Mouse (Mus musculus): Measurements from ENCODE around the gene Samd14. TPM values are rescaled to one million over a fixed set of nuclear protein-coding genes. Genes with fewer than 3 reads are reported as not detected.
"Not testable (repeated sequence)": the region's sequence is repeated elsewhere in the genome, so short reads cannot be mapped to it uniquely, and the experiment has no call there.

Gene Samd14
- 14.7 and 18.3 TPM in 2 replicates for polyA plus RNA-seq (2014; fragmentation: Nextera tagmentation; extraction: Ambion mirVana)

DNA sequence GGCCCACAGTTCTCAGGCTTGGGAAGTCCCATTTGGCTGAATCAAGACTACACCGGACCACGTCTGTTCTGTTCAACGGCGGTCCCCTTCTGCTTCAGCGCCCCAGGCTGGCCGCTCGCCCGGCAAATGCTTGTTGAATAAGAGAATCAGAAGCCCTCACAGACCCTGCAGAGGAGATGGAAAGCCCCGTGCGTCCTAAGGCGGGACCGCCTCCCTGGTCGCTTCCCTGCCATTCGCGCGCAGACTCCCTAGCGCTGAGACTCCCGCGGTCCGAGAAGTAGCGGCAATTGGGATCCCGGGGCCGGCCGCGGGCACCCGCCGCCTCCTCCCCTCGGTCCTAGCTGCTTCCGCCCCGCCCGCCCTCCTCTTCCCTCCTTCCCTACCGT is at the start of gene Samd14:
Gene Samd14 (plus strand): TSS at position 251 of the 386 bp plus-strand sequence.
- Histone ChIP-seq H3K9me3 (ENCODE audit: control insufficient read depth, low read length) (no peaks in the 10 kb centered on the region), H3K27ac (ENCODE audit: low read depth, low read length) (peak within 1 kb of the TSS; percentile 95), H3K27me3 (ENCODE audit: control insufficient read depth, insufficient read depth, low read length) (no peaks in the 10 kb centered on the region), H3K9ac (ENCODE audit: low read depth, low read length) (peak within 1 kb of the TSS; percentile 89), H3K4me2 (replicated peaks; ENCODE audit: low read depth, low read length) (peak within 1 kb of the TSS; percentile 90), H3K4me1 (ENCODE audit: control insufficient read depth, insufficient read depth, low read length) (peaks cover 43% of the 10 kb centered on the region), H3K4me3 (ENCODE audit: low read length) (peak within 1 kb of the TSS; percentile 75), H3K36me3 (ENCODE audit: control insufficient read depth, insufficient read depth, low read length) (peaks cover 12% of the 10 kb centered on the region; the same call in 1 of the 2 replicates)
- WGBS, result under 1% methylated on average over 32 of the region's 32 CpGs
- peak; percentile 63 for ATAC-seq (ENCODE audit: low FRiP score, low TSS enrichment)

DNA sequence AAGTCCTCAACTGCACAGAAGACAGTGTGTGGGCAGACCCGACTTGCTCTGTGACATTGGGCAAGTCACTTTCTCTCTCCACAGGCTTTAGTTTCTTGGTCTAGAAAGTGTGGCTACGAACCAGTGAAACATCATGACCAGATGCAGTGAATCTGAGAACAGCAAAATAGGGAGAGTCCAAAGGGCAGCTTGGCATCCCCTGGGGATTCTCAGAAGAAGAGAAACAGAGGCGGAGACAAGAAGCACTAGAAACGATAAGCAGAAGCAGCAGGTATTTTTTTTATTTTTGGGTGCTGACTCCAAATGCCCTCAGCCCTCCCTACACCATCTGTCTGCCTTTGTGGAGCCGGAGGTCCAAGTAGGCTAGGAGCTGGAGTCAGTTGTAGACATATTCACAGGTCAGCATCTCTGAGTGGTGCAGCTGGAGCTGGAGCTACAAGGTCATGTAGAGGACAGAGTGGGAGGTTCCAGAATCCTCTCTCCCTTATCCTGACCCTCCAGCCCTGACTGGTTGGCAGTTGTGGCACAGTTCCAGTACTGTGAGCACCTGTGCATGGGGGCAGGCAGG is 47.1 kb upstream of the Samd14 start:
- ATAC-seq (ENCODE audit: low FRiP score, low TSS enrichment), result peak; percentile 35; the same call in 1 of the 2 replicates
- Histone ChIP-seq H3K4me2 (replicated peaks; ENCODE audit: low read depth, low read length) (no peak overlapping the region), H3K9me3 (ENCODE audit: control insufficient read depth, low read length) (no peaks in the 10 kb centered on the region), H3K4me3 (ENCODE audit: low read length) (no peak overlapping the region), H3K27ac (ENCODE audit: low read depth, low read length) (no peak overlapping the region), H3K9ac (ENCODE audit: low read depth, low read length) (no peak overlapping the region), H3K4me1 (ENCODE audit: control insufficient read depth, insufficient read depth, low read length) (peaks cover 8% of the 10 kb centered on the region; the same call in 1 of the 2 replicates), H3K27me3 (ENCODE audit: control insufficient read depth, insufficient read depth, low read length) (no peaks in the 10 kb centered on the region), H3K36me3 (ENCODE audit: control insufficient read depth, insufficient read depth, low read length) (no peaks in the 10 kb centered on the region)
- 64% methylated on average over 5 of the region's 5 CpGs for WGBS

DNA sequence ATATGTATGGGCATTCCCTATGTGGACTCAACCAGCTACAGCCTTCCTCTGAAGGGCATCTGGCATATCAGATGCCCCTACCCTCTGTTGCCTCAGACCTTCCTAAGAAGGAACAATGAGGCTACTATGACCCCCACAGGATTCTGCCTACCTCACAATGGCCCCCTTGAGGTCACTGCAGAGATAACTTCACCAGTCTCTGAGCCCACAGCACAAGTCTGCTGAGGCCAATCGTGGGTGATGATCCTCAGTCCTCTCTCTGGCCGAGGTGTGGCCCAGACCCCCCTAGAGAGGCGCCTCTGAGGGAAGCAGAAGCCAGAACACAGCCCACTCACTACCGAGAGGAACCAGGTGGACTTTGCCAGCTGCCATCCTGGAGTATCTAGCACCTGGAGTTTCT is 42.3 kb upstream of the Samd14 start, which contains the start of gene Hils1:
Gene Hils1 (plus strand): TSS at position 175 of the 400 bp plus-strand sequence.
- H3K9ac ChIP-seq (ENCODE audit: low read depth, low read length), result no peak within 1 kb of the TSS
- H3K36me3 ChIP-seq (ENCODE audit: control insufficient read depth, insufficient read depth, low read length), result no peaks in the 10 kb centered on the region
- no peak for ATAC-seq (ENCODE audit: low FRiP score, low TSS enrichment)
- no peak within 1 kb of the TSS for H3K4me3 ChIP-seq (ENCODE audit: low read length)
- 40% methylated on average over 4 of the region's 4 CpGs for WGBS
- H3K27me3 ChIP-seq (ENCODE audit: control insufficient read depth, insufficient read depth, low read length), result peaks cover 4% of the 10 kb centered on the region; the same call in 1 of the 2 replicates
- H3K4me1 ChIP-seq (ENCODE audit: control insufficient read depth, insufficient read depth, low read length), result no peaks in the 10 kb centered on the region
- H3K4me2 ChIP-seq (replicated peaks; ENCODE audit: low read depth, low read length), result no peak within 1 kb of the TSS
- no peak within 1 kb of the TSS for H3K27ac ChIP-seq (ENCODE audit: low read depth, low read length)
- H3K9me3 ChIP-seq (ENCODE audit: control insufficient read depth, low read length), result no peaks in the 10 kb centered on the region

DNA sequence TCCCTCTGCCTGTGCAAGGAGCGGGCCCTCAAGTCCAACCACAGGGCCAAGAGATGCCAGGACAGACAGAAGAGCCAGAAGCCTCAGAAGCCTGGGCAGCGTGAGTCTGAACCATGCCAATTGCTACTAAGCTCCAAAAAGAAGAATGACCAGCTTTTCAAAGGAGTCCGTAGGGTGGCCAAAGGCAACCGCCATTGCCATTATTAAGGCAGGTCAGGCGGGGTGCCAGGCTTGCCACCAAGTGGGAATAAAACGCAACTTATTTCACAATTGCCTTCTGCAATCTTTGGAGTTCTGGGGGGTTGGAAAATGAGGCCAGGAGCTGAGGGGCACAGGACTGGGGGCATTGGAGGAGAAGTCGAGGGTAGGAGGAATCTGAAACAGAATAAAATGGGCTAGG is 41.5 kb upstream of the Samd14 start:
- no peak overlapping the region for H3K4me2 ChIP-seq (replicated peaks; ENCODE audit: low read depth, low read length)
- no peaks in the 10 kb centered on the region for H3K36me3 ChIP-seq (ENCODE audit: control insufficient read depth, insufficient read depth, low read length)
- H3K9me3 ChIP-seq (ENCODE audit: control insufficient read depth, low read length), result no peaks in the 10 kb centered on the region
- ATAC-seq (ENCODE audit: low FRiP score, low TSS enrichment), result no peak
- no peak overlapping the region for H3K9ac ChIP-seq (ENCODE audit: low read depth, low read length)
- 86% methylated on average over 7 of the region's 7 CpGs for WGBS
- H3K27me3 ChIP-seq (ENCODE audit: control insufficient read depth, insufficient read depth, low read length), result peaks cover 4% of the 10 kb centered on the region; the same call in 1 of the 2 replicates
- no peak overlapping the region for H3K27ac ChIP-seq (ENCODE audit: low read depth, low read length)
- H3K4me3 ChIP-seq (ENCODE audit: low read length), result no peak overlapping the region
- no peaks in the 10 kb centered on the region for H3K4me1 ChIP-seq (ENCODE audit: control insufficient read depth, insufficient read depth, low read length)

DNA sequence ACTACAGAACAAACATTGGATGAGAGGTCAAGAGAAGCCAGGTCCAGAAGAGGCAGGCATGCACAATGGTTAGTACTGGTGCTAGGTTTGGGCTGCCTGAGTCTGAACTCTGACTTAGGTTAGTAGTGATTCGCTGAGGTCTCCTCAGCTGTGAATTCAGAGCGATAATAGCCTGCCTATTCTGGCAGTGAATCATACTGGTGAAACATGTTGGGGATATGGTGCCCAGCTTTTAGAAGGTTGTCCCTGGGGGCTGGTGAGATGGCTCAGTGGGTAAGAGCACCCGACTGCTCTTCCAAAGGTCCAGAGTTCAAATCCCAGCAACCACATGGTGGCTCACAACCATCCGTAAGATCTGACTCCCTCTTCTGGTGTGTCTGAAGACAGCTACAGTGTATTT is 40.0 kb upstream of the Samd14 start:
- not testable (repeated sequence) for H3K27ac ChIP-seq (ENCODE audit: low read depth, low read length); H3K9ac ChIP-seq (ENCODE audit: low read depth, low read length); H3K4me3 ChIP-seq (ENCODE audit: low read length); ATAC-seq (ENCODE audit: low FRiP score, low TSS enrichment); H3K4me1 ChIP-seq (ENCODE audit: control insufficient read depth, insufficient read depth, low read length); H3K36me3 ChIP-seq (ENCODE audit: control insufficient read depth, insufficient read depth, low read length); H3K9me3 ChIP-seq (ENCODE audit: control insufficient read depth, low read length); H3K4me2 ChIP-seq (replicated peaks; ENCODE audit: low read depth, low read length); H3K27me3 ChIP-seq (ENCODE audit: control insufficient read depth, insufficient read depth, low read length)
- 89% methylated on average over 4 of the region's 4 CpGs for WGBS

DNA sequence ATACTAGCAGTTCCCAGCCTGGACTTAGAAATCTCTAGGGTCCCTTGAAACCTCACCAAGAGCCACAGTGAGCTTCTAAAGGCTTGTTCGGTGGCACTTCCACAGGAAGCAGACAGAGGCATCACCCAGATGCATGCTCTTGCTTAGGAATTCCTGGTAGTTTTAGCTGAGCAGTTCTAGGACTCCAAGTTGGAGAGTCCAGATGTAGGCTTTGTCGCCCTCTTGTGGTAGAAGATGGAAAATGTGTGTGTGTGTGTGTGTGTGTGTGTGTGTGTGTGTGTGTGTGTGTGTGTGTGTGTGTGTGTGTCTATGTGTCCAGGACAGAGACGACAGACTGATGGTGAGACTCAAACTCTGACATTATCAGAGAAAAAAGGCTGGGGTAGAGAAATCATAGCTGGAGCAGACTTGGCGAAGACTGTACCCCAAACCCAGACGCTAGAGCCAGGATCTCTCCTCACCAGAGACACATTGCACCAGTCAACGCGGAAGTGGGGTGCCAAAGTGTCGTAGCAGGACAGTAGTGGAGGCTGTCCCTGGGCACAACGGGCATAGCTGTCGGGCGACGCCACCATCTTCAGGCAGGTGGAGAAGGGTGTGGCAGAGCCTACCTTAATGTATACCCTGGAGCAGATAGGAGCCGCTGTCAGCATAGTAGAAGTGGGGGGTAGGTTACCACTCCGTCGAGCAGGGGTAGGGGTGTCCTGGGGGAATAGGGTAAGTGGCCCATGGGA is 39.3 kb upstream of the Samd14 start:
- WGBS, result 59% methylated on average over 15 of the region's 15 CpGs
- H3K4me2 ChIP-seq (replicated peaks; ENCODE audit: low read depth, low read length), result no peak overlapping the region
- no peak overlapping the region for H3K4me3 ChIP-seq (ENCODE audit: low read length)
- no peaks in the 10 kb centered on the region for H3K9me3 ChIP-seq (ENCODE audit: control insufficient read depth, low read length)
- no peak overlapping the region for H3K27ac ChIP-seq (ENCODE audit: low read depth, low read length)
- ATAC-seq (ENCODE audit: low FRiP score, low TSS enrichment), result peak; percentile 25
- no peak overlapping the region for H3K9ac ChIP-seq (ENCODE audit: low read depth, low read length)
- no peaks in the 10 kb centered on the region for H3K36me3 ChIP-seq (ENCODE audit: control insufficient read depth, insufficient read depth, low read length)
- peaks cover 4% of the 10 kb centered on the region; the same call in 1 of the 2 replicates for H3K27me3 ChIP-seq (ENCODE audit: control insufficient read depth, insufficient read depth, low read length)
- no peaks in the 10 kb centered on the region for H3K4me1 ChIP-seq (ENCODE audit: control insufficient read depth, insufficient read depth, low read length)

DNA sequence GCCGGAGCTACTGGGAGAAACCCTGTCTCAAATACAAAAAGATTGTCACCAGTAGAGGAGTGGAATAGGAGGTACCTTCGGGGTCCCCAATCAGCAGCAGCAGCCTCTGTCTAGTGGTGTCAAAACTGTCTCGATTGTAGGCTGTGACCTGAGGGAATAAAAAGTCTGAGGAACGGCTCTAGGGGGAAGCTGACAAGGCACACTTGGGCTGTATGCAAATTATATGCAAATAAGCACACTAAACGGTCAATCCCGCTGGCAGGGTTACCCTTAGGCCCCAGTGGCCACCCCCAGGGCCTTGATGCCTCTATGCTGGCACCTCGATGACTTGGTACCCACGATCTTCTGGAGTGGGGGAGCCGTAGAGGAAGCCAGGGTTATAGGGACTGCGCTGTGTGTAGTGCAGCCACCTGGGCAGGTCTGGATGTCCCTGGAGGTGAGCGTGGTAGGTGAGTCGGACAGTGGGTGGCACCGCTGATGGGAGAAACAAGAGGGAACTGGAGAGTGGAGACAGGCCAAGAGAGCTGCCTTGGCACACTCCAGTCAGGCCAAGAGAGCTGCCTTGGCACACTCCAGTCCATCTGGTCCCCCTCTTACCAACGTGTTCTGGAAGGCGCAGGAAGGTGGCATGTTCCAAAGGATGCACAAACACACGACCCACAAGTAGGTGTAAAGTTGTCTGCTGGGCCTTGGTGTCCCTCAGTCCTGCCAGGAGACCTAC is 37.6 kb upstream of the Samd14 start:
- Histone ChIP-seq H3K4me3 (ENCODE audit: low read length) (no peak overlapping the region), H3K27me3 (ENCODE audit: control insufficient read depth, insufficient read depth, low read length) (peaks cover 4% of the 10 kb centered on the region; the same call in 1 of the 2 replicates), H3K9ac (ENCODE audit: low read depth, low read length) (no peak overlapping the region), H3K36me3 (ENCODE audit: control insufficient read depth, insufficient read depth, low read length) (no peaks in the 10 kb centered on the region), H3K27ac (ENCODE audit: low read depth, low read length) (no peak overlapping the region), H3K9me3 (ENCODE audit: control insufficient read depth, low read length) (no peaks in the 10 kb centered on the region), H3K4me1 (ENCODE audit: control insufficient read depth, insufficient read depth, low read length) (no peaks in the 10 kb centered on the region), H3K4me2 (replicated peaks; ENCODE audit: low read depth, low read length) (no peak overlapping the region)
- WGBS, result 66% methylated on average over 16 of the region's 16 CpGs
- no peak for ATAC-seq (ENCODE audit: low FRiP score, low TSS enrichment)

DNA sequence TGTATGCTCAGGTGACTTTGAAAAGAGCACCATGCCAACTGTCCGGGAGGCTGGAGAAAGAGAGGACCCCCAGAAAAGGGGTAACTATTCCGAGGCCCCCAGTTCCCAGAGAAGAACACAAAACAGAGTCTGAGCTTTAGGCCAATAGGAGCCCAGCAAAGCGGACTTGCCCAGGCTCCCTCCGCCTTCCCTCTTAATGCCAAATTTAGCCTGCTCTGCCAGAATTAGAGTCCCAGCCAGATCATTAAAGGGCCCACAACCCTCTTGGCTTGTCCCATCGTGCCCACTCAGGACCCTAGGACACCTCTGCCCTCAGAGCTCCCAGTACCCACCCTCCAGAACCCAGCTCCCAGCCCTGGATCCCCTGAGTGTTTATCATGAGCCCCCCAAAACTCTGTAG is 36.8 kb upstream of the Samd14 start:
- peaks cover 4% of the 10 kb centered on the region; the same call in 1 of the 2 replicates for H3K27me3 ChIP-seq (ENCODE audit: control insufficient read depth, insufficient read depth, low read length)
- H3K9ac ChIP-seq (ENCODE audit: low read depth, low read length), result no peak overlapping the region
- no peak overlapping the region for H3K4me3 ChIP-seq (ENCODE audit: low read length)
- no peaks in the 10 kb centered on the region for H3K36me3 ChIP-seq (ENCODE audit: control insufficient read depth, insufficient read depth, low read length)
- H3K4me2 ChIP-seq (replicated peaks; ENCODE audit: low read depth, low read length), result no peak overlapping the region
- no peaks in the 10 kb centered on the region for H3K9me3 ChIP-seq (ENCODE audit: control insufficient read depth, low read length)
- H3K4me1 ChIP-seq (ENCODE audit: control insufficient read depth, insufficient read depth, low read length), result no peaks in the 10 kb centered on the region
- ATAC-seq (ENCODE audit: low FRiP score, low TSS enrichment), result no peak
- no peak overlapping the region for H3K27ac ChIP-seq (ENCODE audit: low read depth, low read length)
- WGBS, result 73% methylated on average over 5 of the region's 5 CpGs
